Mouse (Mus musculus): ENCODE results near the gene Gal3st4. TPM values are rescaled to one million over a fixed set of nuclear protein-coding genes. Genes with fewer than 3 reads are reported as not detected.

Gal3st4 gene
- not detected for total RNA-seq (2023)

DNA sequence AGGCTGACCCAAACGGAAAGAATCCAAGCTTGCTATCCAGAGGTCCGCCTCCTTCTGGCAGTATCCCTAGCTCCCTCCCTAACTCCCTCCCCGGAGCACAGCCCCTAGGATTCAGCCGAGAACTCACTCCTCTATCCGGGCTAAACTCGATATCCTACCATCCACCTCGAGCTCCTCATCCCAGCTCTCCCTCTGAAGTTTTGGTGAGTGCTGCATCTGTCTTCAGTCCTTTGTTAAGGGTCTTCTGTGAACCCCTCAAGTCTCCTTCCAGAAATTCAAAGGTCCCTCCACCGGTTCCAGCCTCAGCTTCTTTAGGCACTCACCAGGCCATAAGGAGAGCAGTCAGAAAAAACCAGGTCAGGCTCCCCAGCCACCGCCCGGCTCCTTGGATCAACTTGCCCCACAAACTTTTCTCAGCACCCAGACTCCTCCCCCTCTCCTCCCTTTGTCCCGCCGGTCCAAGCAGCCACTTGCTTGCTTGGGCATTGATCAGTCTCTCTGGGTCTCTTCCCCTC lies at the start of gene Gal3st4:
Gal3st4 (minus strand) TSS at position 432 of the 515 bp plus-strand sequence.

DNA sequence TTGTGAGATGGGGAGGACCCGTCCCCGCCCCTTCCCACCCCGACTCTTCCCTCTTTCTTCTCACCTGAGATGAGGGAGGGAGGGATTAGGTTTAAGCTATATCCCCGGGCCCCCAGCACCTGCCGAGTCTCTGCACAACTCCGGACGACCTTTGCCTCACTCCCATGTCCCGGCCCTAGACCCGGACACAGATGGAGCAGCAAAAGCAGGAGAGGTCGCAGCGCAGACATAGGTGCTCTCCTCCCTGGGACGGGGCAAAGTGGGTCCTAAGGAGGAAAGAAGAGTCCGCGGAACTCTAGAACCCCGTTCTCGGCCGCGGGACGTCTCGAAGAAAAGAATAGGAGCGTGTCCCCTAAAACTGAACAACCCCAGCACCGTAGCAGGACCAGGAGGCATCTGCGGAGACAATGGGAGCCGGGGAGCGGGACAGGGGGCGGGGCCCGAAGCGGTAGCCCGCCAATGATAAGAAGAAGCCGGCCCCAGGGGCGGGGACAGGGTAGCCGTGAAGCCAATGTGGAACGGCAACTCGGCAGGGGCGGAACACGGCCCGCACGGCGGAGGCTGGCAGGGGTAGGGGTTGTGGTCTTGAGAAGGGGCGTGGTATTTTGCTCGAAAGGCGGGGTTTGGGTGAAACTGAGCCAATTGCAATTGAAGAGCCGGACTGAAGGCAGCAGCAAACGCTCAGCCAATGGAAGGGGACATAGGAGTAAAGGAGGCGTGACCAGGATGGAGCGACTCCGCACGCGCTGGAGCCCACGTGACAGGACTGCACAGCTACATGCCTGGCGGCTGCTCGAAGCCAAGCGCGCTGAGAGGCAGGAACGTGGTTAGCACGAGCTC lies 7.2 kb upstream of the Gal3st4 start, which contains the start of the genes Gm43720, Gpc2 and Stag3:
Gm43720 (minus strand) TSS at position 374 of the 840 bp plus-strand sequence.
Gpc2 (minus strand) TSS at position 421 of the 840 bp plus-strand sequence.
Stag3 (plus strand) TSS at position 656 of the 840 bp plus-strand sequence.

DNA sequence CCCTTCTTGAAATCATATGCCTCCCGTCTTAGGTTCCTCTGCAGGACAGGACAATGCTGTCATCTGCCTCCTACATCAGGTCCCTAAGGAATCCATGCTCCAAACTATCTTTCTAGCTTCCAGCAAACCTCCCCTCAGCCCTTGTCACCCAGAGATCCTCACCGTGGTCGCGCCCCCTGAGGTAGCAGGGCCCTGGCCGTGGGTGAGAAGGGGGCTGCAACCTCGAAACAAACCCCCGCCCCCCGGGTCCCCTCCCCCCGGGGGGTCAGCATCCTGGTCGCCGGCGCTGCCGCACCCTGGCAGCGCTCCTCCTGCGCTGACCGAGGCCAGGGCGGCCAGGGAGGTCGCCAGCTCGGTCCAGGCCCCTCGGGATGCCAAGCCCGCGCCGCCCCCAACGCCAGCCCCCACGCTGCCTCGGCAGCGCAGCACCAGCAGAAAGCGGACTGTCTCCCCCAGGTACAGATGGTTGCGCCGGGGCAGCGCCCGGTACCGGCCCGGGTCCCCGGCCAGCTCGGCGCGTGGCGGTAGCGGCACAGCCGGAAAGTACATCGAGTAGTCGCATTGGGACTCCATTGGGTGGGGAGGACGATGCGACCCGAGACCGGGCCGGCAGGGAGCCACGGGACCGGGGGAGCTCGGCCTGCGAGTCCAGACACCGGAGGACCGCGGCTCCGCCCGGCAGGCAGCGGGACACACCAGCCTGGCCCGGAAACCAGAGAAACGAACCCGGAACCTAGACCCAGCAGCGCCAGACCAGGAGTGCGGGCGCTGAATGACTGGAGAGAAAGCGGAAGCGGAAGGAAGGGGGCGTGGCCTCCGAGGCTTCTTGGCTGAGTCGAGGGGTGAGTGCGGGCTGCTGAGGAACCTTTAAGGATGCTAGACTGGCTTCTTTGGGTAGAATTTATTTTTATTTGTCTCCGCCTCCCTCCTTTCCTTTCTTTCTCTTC lies 9.1 kb downstream of the Gal3st4 start, which contains the start of gene BC037034:
BC037034 (minus strand) TSS at position 774 of the 947 bp plus-strand sequence.

DNA sequence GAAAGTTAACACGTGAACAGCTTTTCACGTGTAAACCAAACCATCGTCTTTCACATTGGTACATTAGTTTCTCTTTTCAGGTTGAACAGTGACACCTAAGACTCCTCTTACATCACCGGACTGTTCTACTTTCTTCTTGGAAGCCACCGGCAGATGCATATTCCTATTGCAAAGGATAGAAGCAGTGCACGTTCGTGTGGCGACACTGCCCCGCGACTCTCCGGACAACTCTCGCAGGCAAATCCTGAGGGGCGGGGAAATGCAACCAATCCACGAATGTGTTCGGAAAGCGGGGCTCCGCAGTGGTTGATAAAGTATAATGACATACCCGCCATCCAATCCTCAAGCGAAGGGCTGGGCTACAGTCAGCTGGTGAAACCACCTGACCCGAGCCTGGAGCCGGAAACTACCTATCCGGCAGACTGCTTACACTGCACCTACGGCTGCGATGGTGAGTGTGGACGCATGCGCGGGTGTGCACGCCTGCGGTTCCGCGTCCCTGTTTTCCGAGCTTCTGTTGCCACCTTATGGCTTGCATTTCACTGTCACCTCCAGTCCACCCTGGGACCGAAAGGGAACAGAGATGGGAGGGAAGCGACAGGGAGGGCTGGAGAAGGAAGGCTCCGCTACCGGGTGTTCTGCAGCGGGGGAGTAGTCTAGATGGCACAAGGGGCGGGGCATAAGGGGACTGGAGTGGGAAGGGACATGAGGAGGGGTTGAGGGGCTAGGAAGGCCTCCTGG lies 17.1 kb downstream of the Gal3st4 start, which contains the start of gene Lamtor4:
Lamtor4 (plus strand) TSS at position 130 of the 741 bp plus-strand sequence.

DNA sequence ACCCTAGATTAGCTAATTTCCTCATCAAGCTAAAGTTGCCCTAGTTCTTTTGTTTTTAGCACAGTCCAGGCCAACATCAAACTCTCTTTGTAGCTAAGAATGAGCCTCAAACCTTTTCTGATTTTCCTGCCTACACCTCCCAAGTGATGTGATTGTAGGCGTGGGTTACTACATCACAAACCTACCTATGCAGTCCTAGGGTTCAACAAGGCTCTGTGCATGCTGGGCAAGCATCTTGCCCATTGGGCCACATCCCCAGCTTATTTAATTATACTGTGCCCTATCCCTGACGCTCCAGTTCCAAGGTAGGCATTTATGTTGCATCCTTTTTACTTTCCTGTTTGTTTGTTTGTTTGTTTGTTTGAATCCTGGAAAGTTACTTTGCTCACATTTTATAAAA lies 46.9 kb downstream of the Gal3st4 start, which contains the start of gene Nxpe5:
Nxpe5 (plus strand) TSS at position 199 of the 400 bp plus-strand sequence.

Other genes with a start within 250 kb of the Gal3st4 start
- gene Smok3c, start 219.6 kb downstream of the Gal3st4 start, total RNA-seq (2023) = not detected
- 1 to 10 TPM; 6.6 to 8.1 TPM for gene Zkscan1, start 187.8 kb downstream of the Gal3st4 start, total RNA-seq (2023)
- gene Zscan21, start 155.9 kb downstream of the Gal3st4 start, total RNA-seq (2023) = 1 to 10 TPM; 5.1 to 6.5 TPM
- 1 to 10 TPM; 2.5 to 3.0 TPM for gene Zfp113, start 117.1 kb downstream of the Gal3st4 start, total RNA-seq (2023)
- gene Cops6, start 111.8 kb downstream of the Gal3st4 start, total RNA-seq (2023) = 10 to 100 TPM; 44.9 to 49.7 TPM
- gene Ap4m1, start 100.8 kb downstream of the Gal3st4 start, total RNA-seq (2023) = 10 to 100 TPM; 26.7 to 29.6 TPM
- gene Mcm7, start 100.4 kb downstream of the Gal3st4 start, total RNA-seq (2023) = 100 to 1,000 TPM; 144 to 160 TPM
- 10 to 100 TPM; 24.1 to 27.5 TPM for gene Taf6, start 85.4 kb downstream of the Gal3st4 start, total RNA-seq (2023)
- gene Cnpy4, start 85.4 kb downstream of the Gal3st4 start, total RNA-seq (2023) = 10 to 100 TPM; 13.6 to 13.8 TPM
- 1 to 10 TPM; 5.1 to 6.6 TPM for gene Mblac1, start 78.5 kb downstream of the Gal3st4 start, total RNA-seq (2023)
- 1 to 10 TPM; 1.1 to 1.9 TPM for gene Nxpe5, start 46.9 kb downstream of the Gal3st4 start, total RNA-seq (2023)
- 100 to 1,000 TPM; 155 to 163 TPM for gene Lamtor4, start 17.4 kb downstream of the Gal3st4 start, total RNA-seq (2023)
- 100 to 1,000 TPM; 119 to 122 TPM for gene BC037034, start 8.8 kb downstream of the Gal3st4 start, total RNA-seq (2023)
- gene Gm43720, start 7.1 kb upstream of the Gal3st4 start, total RNA-seq (2023) = not detected
- gene Gpc2, start 7.2 kb upstream of the Gal3st4 start, total RNA-seq (2023) = 1 to 10 TPM; 3.0 to 4.1 TPM
- 1 to 10 TPM; 1.7 to 2.2 TPM for gene Stag3, start 7.4 kb upstream of the Gal3st4 start, total RNA-seq (2023)
- gene Pvrig, start 69.1 kb upstream of the Gal3st4 start, total RNA-seq (2023) = 1 to 10 TPM; 1.2 to 1.7 TPM
- 1 to 10 TPM; 5.3 to 6.3 TPM for gene Zfp157, start 168.6 kb upstream of the Gal3st4 start, total RNA-seq (2023)